Mouse (Mus musculus) myocyte (in vitro differentiated cells): ENCODE measurements around the gene 2510009E07Rik. TPM values are rescaled to one million over a fixed set of nuclear protein-coding genes. Genes with fewer than 3 reads are reported as not detected.

Experiments
- H3K27me3 ChIP-seq: one replicate; pipeline ENCODE4 v1.6.1; 2011; ENCODE audit not compliant: control insufficient read depth, insufficient read depth, insufficient read length
- H3K36me3 ChIP-seq: one replicate; pipeline ENCODE4 v1.6.1; 2011; ENCODE audit not compliant: control insufficient read depth, insufficient read depth
- H3K4me2 ChIP-seq: one replicate; pipeline ENCODE4 v1.6.1; 2011; ENCODE audit warnings: low read depth, control low read depth
- H3K4me3 ChIP-seq: one replicate; pipeline ENCODE4 v1.5.1; 2011; ENCODE audit warnings: mild to moderate bottlenecking, control low read depth, moderate library complexity
- H3K79me2 ChIP-seq: one replicate; pipeline ENCODE4 v1.6.1; 2011; ENCODE audit not compliant: control insufficient read depth, insufficient read depth
- H3ac ChIP-seq: one replicate; pipeline ENCODE4 v1.6.1; 2011; ENCODE audit not compliant: control insufficient read depth, insufficient read length
- CEBPB ChIP-seq: IDR thresholded peaks from 2 replicates; pipeline ENCODE4 v1.6.1; 2011; ENCODE audit warnings: mild to moderate bottlenecking, moderate library complexity; ENCODE audit not compliant: poor library complexity, insufficient read depth, severe bottlenecking
- E2F4 ChIP-seq: IDR thresholded peaks from one replicate; pipeline ENCODE4 v1.6.1; 2011; ENCODE audit warnings: mild to moderate bottlenecking, control low read depth, moderate library complexity; ENCODE audit not compliant: insufficient read depth
- MAX ChIP-seq: IDR thresholded peaks from one replicate; pipeline ENCODE4 v1.6.1; 2011; ENCODE audit warnings: low read depth, mild to moderate bottlenecking, control low read depth
- MYOD1 ChIP-seq, 3 experiments: IDR thresholded peaks; one replicate each; pipeline ENCODE4 v1.6.1; 2011; ENCODE audit warnings: control low read depth in 2 of 3, low read depth in 2 of 3, mild to moderate bottlenecking in 2 of 3, moderate library complexity in 1 of 3; ENCODE audit not compliant: insufficient read length in 2 of 3, control insufficient read depth in 1 of 3
- MYOG ChIP-seq, 3 experiments: IDR thresholded peaks; one replicate each; pipeline ENCODE4 v1.6.1; 2011; ENCODE audit warnings: control low read depth in 2 of 3, low read depth in 2 of 3, mild to moderate bottlenecking in 2 of 3; ENCODE audit not compliant: insufficient read length in 2 of 3, control insufficient read depth in 1 of 3, insufficient read depth in 1 of 3
- POLR2A ChIP-seq: IDR thresholded peaks from one replicate; pipeline ENCODE4 v1.6.1; 2011; ENCODE audit warnings: low read depth, mild to moderate bottlenecking, control low read depth, moderate library complexity; ENCODE audit not compliant: insufficient read length
- POLR2AphosphoS2 ChIP-seq: IDR thresholded peaks from one replicate; pipeline ENCODE4 v1.6.1; 2011; ENCODE audit warnings: low read depth, control low read depth; ENCODE audit not compliant: insufficient read length
- REST ChIP-seq: IDR thresholded peaks from one replicate; pipeline ENCODE4 v1.6.1; 2011; ENCODE audit warnings: mild to moderate bottlenecking, control low read depth, moderate library complexity; ENCODE audit not compliant: insufficient read depth, insufficient read length
- SRF ChIP-seq: IDR thresholded peaks from one replicate; pipeline ENCODE4 v1.6.1; 2011; ENCODE audit warnings: low read depth; ENCODE audit not compliant: control insufficient read depth, insufficient read length
- TCF12 ChIP-seq: IDR thresholded peaks from one replicate; pipeline ENCODE4 v1.6.1; 2011; ENCODE audit warnings: mild to moderate bottlenecking, control low read depth; ENCODE audit not compliant: poor library complexity, insufficient read depth, severe bottlenecking
- TCF3 ChIP-seq: IDR thresholded peaks from one replicate; pipeline ENCODE4 v1.6.1; 2011; ENCODE audit warnings: low read depth, control low read depth; ENCODE audit not compliant: insufficient read length
- USF1 ChIP-seq: IDR thresholded peaks from one replicate; pipeline ENCODE4 v1.6.1; 2011; ENCODE audit warnings: low read depth, mild to moderate bottlenecking, control low read depth, moderate library complexity
- polyA plus RNA-seq: library from polyadenylated mRNA; unstranded; fragments of >200 nt; fragmentation: generic; extraction: Trizol; gene quantifications from one replicate; pipeline ENCODE4 v1.2.1, GENCODE M21; 2012; ENCODE audit warnings: missing spikeins

Gene 2510009E07Rik
- polyA plus RNA-seq, 1 experiment, result 4.4 TPM

GRCm38 (mm10) chr16:21627248-21627647 lies 67.2 kb downstream of the 2510009E07Rik start:
- no peaks in the 10 kb centered on the region for H3K36me3 ChIP-seq
- TF ChIP-seq USF1 (no peak), MAX (no peak), POLR2AphosphoS2 (no peak), REST (no peak), TCF3 (no peak), MYOD1 (IDR thresholded peaks at IDR 0.05; ENCODE audit: control insufficient read depth in 1 of 3, insufficient read length in 2 of 3, low read depth in 2 of 3) (no peak), CEBPB (no peak), POLR2A (no peak), MYOG (IDR thresholded peaks at IDR 0.05; ENCODE audit: control insufficient read depth in 1 of 3, insufficient read depth in 1 of 3, insufficient read length in 2 of 3, low read depth in 2 of 3) (no peak), SRF (no peak), E2F4 (no peak), TCF12 (no peak)
- no peak overlapping the region for H3K4me3 ChIP-seq
- no peak overlapping the region for H3K4me2 ChIP-seq
- H3K27me3 ChIP-seq, result no peaks in the 10 kb centered on the region
- no peak overlapping the region for H3ac ChIP-seq
- H3K79me2 ChIP-seq, result no peaks in the 10 kb centered on the region

- Histone ChIP-seq H3K27me3 (no peaks in the 10 kb centered on the region), H3K36me3 (no peaks in the 10 kb centered on the region), H3K4me2 (no peak overlapping the region), H3ac (no peak overlapping the region), H3K79me2 (no peaks in the 10 kb centered on the region), H3K4me3 (no peak overlapping the region)
- TF ChIP-seq CEBPB (no peak), E2F4 (no peak), POLR2AphosphoS2 (no peak), USF1 (no peak), TCF12 (no peak), MYOD1 (IDR thresholded peaks at IDR 0.05; ENCODE audit: control insufficient read depth in 1 of 3, insufficient read length in 2 of 3, low read depth in 2 of 3) (peak in 2 of 3 experiments; percentile 28 to 53), MAX (no peak), POLR2A (no peak), MYOG (IDR thresholded peaks at IDR 0.05; ENCODE audit: control insufficient read depth in 1 of 3, insufficient read depth in 1 of 3, insufficient read length in 2 of 3, low read depth in 2 of 3) (no peak)
Measured at GRCm38 (mm10) chr16:21625784-21626634, 68.5 kb downstream of the 2510009E07Rik start.

GRCm38 (mm10) chr16:21620630-21621029 lies 73.8 kb downstream of the 2510009E07Rik start:
- no peaks in the 10 kb centered on the region for H3K27me3 ChIP-seq
- TF ChIP-seq E2F4, result no peak
- TF ChIP-seq SRF, result no peak
- TF ChIP-seq MAX, result no peak
- TF ChIP-seq MYOG (IDR thresholded peaks at IDR 0.05; ENCODE audit: control insufficient read depth in 1 of 3, insufficient read depth in 1 of 3, insufficient read length in 2 of 3, low read depth in 2 of 3), result no peak
- no peak for TF ChIP-seq TCF3
- no peak for TF ChIP-seq POLR2AphosphoS2
- no peak for TF ChIP-seq CEBPB
- no peak for TF ChIP-seq MYOD1 (IDR thresholded peaks at IDR 0.05; ENCODE audit: control insufficient read depth in 1 of 3, insufficient read length in 2 of 3, low read depth in 2 of 3)
- no peak for TF ChIP-seq TCF12
- TF ChIP-seq POLR2A, result no peak
- TF ChIP-seq REST, result no peak
- no peak for TF ChIP-seq USF1
- H3K79me2 ChIP-seq, result no peaks in the 10 kb centered on the region
- no peak overlapping the region for H3K4me3 ChIP-seq
- H3K36me3 ChIP-seq, result no peaks in the 10 kb centered on the region
- no peak overlapping the region for H3ac ChIP-seq
- H3K4me2 ChIP-seq, result no peak overlapping the region

- Histone ChIP-seq H3K79me2 (no peaks in the 10 kb centered on the region), H3ac (no peak overlapping the region), H3K4me3 (no peak overlapping the region), H3K4me2 (no peak overlapping the region), H3K36me3 (no peaks in the 10 kb centered on the region), H3K27me3 (no peaks in the 10 kb centered on the region)
- no peak for TF ChIP-seq TCF12
- no peak for TF ChIP-seq POLR2AphosphoS2
- no peak for TF ChIP-seq SRF
- TF ChIP-seq E2F4, result no peak
- TF ChIP-seq MYOD1 (IDR thresholded peaks at IDR 0.05; ENCODE audit: control insufficient read depth in 1 of 3, insufficient read length in 2 of 3, low read depth in 2 of 3), result no peak
- no peak for TF ChIP-seq MYOG (IDR thresholded peaks at IDR 0.05; ENCODE audit: control insufficient read depth in 1 of 3, insufficient read depth in 1 of 3, insufficient read length in 2 of 3, low read depth in 2 of 3)
- no peak for TF ChIP-seq CEBPB
- TF ChIP-seq REST, result no peak
- TF ChIP-seq USF1, result no peak
- TF ChIP-seq POLR2A, result no peak
- no peak for TF ChIP-seq MAX
- no peak for TF ChIP-seq TCF3
Measured at GRCm38 (mm10) chr16:21615802-21616201, 78.7 kb downstream of the 2510009E07Rik start.

GRCm38 (mm10) chr16:21610473-21610872 lies 84.0 kb downstream of the 2510009E07Rik start:
- no peaks in the 10 kb centered on the region for H3K27me3 ChIP-seq
- TF ChIP-seq USF1, result no peak
- TF ChIP-seq E2F4, result no peak

More at GRCm38 (mm10) chr16:21610473-21610872, 84.0 kb downstream of the 2510009E07Rik start:
- Histone ChIP-seq H3ac (no peak overlapping the region), H3K4me3 (no peak overlapping the region), H3K36me3 (no peaks in the 10 kb centered on the region), H3K79me2 (no peaks in the 10 kb centered on the region), H3K4me2 (no peak overlapping the region)
